Mouse (Mus musculus): Measurements from ENCODE around the gene Spata13. TPM values are rescaled to one million over a fixed set of nuclear protein-coding genes. Genes with fewer than 3 reads are reported as not detected.

The Spata13 gene
- polyA plus RNA-seq, 1 experiment from 2014 or later = 14.0 TPM

GRCm38 (mm10) chr14:60646373-60646772 lies 12.6 kb downstream of the Spata13 start:
- Histone ChIP-seq H3K27ac (no peak overlapping the region), H3K4me3 (no peak overlapping the region), H3K36me3 (no peaks in the 10 kb centered on the region), H3K9me3 (replicated peaks) (no peaks in the 10 kb centered on the region), H3K27me3 (ENCODE audit: low read depth, poor library complexity, severe bottlenecking) (no peaks in the 10 kb centered on the region), H3K4me1 (peaks cover 9% of the 10 kb centered on the region; the same call in 1 of the 2 replicates)
- DNase-seq (ENCODE audit: low spot score) = no peak
- WGBS = 78% methylated on average over 5 of the region's 5 CpGs

- Histone ChIP-seq H3K4me3 (no peak overlapping the region), H3K4me1 (peaks cover 9% of the 10 kb centered on the region; the same call in 1 of the 2 replicates), H3K36me3 (no peaks in the 10 kb centered on the region), H3K9me3 (replicated peaks) (no peaks in the 10 kb centered on the region), H3K27ac (no peak overlapping the region), H3K27me3 (ENCODE audit: low read depth, poor library complexity, severe bottlenecking) (no peaks in the 10 kb centered on the region)
- DNase-seq (ENCODE audit: low spot score) = no peak
- 94% methylated on average over 7 of the region's 7 CpGs for WGBS
These were observed 14.1 kb downstream of the Spata13 start for GRCm38 (mm10) chr14:60647885-60648284.

GRCm38 (mm10) chr14:60648956-60649355 lies 15.2 kb downstream of the Spata13 start:
- H3K27ac ChIP-seq = no peak overlapping the region
- H3K4me1 ChIP-seq = peaks cover 9% of the 10 kb centered on the region; the same call in 1 of the 2 replicates
- H3K9me3 ChIP-seq (replicated peaks) = no peaks in the 10 kb centered on the region
- no peaks in the 10 kb centered on the region for H3K36me3 ChIP-seq
- no peak overlapping the region for H3K4me3 ChIP-seq
- WGBS = 89% methylated on average over 1 of the region's 1 CpGs
- DNase-seq (ENCODE audit: low spot score) = no peak
- no peaks in the 10 kb centered on the region for H3K27me3 ChIP-seq (ENCODE audit: low read depth, poor library complexity, severe bottlenecking)

- Histone ChIP-seq H3K36me3 (no peaks in the 10 kb centered on the region), H3K27me3 (ENCODE audit: low read depth, poor library complexity, severe bottlenecking) (no peaks in the 10 kb centered on the region), H3K9me3 (replicated peaks) (no peaks in the 10 kb centered on the region), H3K27ac (no peak overlapping the region), H3K4me1 (peaks cover 10% of the 10 kb centered on the region; the same call in 1 of the 2 replicates), H3K4me3 (no peak overlapping the region)
- DNase-seq (ENCODE audit: low spot score) = no peak
- 84% methylated on average over 4 of the region's 4 CpGs for WGBS
These were observed 19.4 kb downstream of the Spata13 start for GRCm38 (mm10) chr14:60653184-60653583.

- Histone ChIP-seq H3K4me3 (no peak overlapping the region), H3K4me1 (peaks cover 10% of the 10 kb centered on the region; the same call in 1 of the 2 replicates), H3K36me3 (no peaks in the 10 kb centered on the region), H3K27ac (no peak overlapping the region), H3K27me3 (ENCODE audit: low read depth, poor library complexity, severe bottlenecking) (no peaks in the 10 kb centered on the region), H3K9me3 (replicated peaks) (no peaks in the 10 kb centered on the region)
- no peak for DNase-seq (ENCODE audit: low spot score)
- WGBS = 82% methylated on average over 5 of the region's 5 CpGs
These were observed 20.2 kb downstream of the Spata13 start for GRCm38 (mm10) chr14:60653977-60654376.

- H3K36me3 ChIP-seq = no peaks in the 10 kb centered on the region
- no peak overlapping the region for H3K4me3 ChIP-seq
- H3K27me3 ChIP-seq (ENCODE audit: low read depth, poor library complexity, severe bottlenecking) = no peaks in the 10 kb centered on the region
- H3K9me3 ChIP-seq (replicated peaks) = no peaks in the 10 kb centered on the region
- DNase-seq (ENCODE audit: low spot score) = no peak
- peaks cover 10% of the 10 kb centered on the region; the same call in 1 of the 2 replicates for H3K4me1 ChIP-seq
- 80% methylated on average over 11 of the region's 11 CpGs for WGBS
- H3K27ac ChIP-seq = no peak overlapping the region
These were observed 20.9 kb downstream of the Spata13 start for GRCm38 (mm10) chr14:60654708-60655107.

GRCm38 (mm10) chr14:60655941-60656700 lies 22.3 kb downstream of the Spata13 start:
- Histone ChIP-seq H3K36me3 (no peaks in the 10 kb centered on the region), H3K9me3 (replicated peaks) (no peaks in the 10 kb centered on the region), H3K27ac (no peak overlapping the region), H3K4me1 (peaks cover 10% of the 10 kb centered on the region; the same call in 1 of the 2 replicates), H3K4me3 (no peak overlapping the region), H3K27me3 (ENCODE audit: low read depth, poor library complexity, severe bottlenecking) (no peaks in the 10 kb centered on the region)
- WGBS = 90% methylated on average over 15 of the region's 15 CpGs
- DNase-seq (ENCODE audit: low spot score) = no peak

GRCm38 (mm10) chr14:60656701-60657085 lies 22.9 kb downstream of the Spata13 start:
- Histone ChIP-seq H3K9me3 (replicated peaks) (no peaks in the 10 kb centered on the region), H3K4me3 (no peak overlapping the region), H3K4me1 (peaks cover 10% of the 10 kb centered on the region; the same call in 1 of the 2 replicates), H3K27me3 (ENCODE audit: low read depth, poor library complexity, severe bottlenecking) (no peaks in the 10 kb centered on the region), H3K27ac (no peak overlapping the region), H3K36me3 (no peaks in the 10 kb centered on the region)
- DNase-seq (ENCODE audit: low spot score) = no peak
- 90% methylated on average over 11 of the region's 11 CpGs for WGBS

- no peak overlapping the region for H3K27ac ChIP-seq
- H3K27me3 ChIP-seq (ENCODE audit: low read depth, poor library complexity, severe bottlenecking) = no peaks in the 10 kb centered on the region
- 75% methylated on average over 2 of the region's 2 CpGs for WGBS
- DNase-seq (ENCODE audit: low spot score) = no peak
- H3K36me3 ChIP-seq = no peaks in the 10 kb centered on the region
- peaks cover 10% of the 10 kb centered on the region; the same call in 1 of the 2 replicates for H3K4me1 ChIP-seq
- no peak overlapping the region for H3K4me3 ChIP-seq
- no peaks in the 10 kb centered on the region for H3K9me3 ChIP-seq (replicated peaks)
These were observed 24.1 kb downstream of the Spata13 start for GRCm38 (mm10) chr14:60657891-60658290.

- no peaks in the 10 kb centered on the region for H3K36me3 ChIP-seq
- H3K4me3 ChIP-seq = no peak overlapping the region
- H3K27me3 ChIP-seq (ENCODE audit: low read depth, poor library complexity, severe bottlenecking) = no peaks in the 10 kb centered on the region
- WGBS = 93% methylated on average over 8 of the region's 8 CpGs
- no peaks in the 10 kb centered on the region for H3K9me3 ChIP-seq (replicated peaks)
- peaks cover 13% of the 10 kb centered on the region; the same call in 1 of the 2 replicates for H3K4me1 ChIP-seq
- no peak overlapping the region for H3K27ac ChIP-seq
- no peak for DNase-seq (ENCODE audit: low spot score)
These were observed 25.7 kb downstream of the Spata13 start for GRCm38 (mm10) chr14:60659498-60659897.

- 95% methylated on average over 8 of the region's 8 CpGs for WGBS
- no peaks in the 10 kb centered on the region for H3K9me3 ChIP-seq (replicated peaks)
- H3K4me3 ChIP-seq = no peak overlapping the region
- peaks cover 11% of the 10 kb centered on the region; the same call in 1 of the 2 replicates for H3K4me1 ChIP-seq
- H3K27me3 ChIP-seq (ENCODE audit: low read depth, poor library complexity, severe bottlenecking) = no peaks in the 10 kb centered on the region
- no peak for DNase-seq (ENCODE audit: low spot score)
- no peak overlapping the region for H3K27ac ChIP-seq
- H3K36me3 ChIP-seq = no peaks in the 10 kb centered on the region
These were observed 26.8 kb downstream of the Spata13 start for GRCm38 (mm10) chr14:60660591-60660990.

GRCm38 (mm10) chr14:60661281-60661680 lies 27.5 kb downstream of the Spata13 start:
- Histone ChIP-seq H3K27me3 (ENCODE audit: low read depth, poor library complexity, severe bottlenecking) (no peaks in the 10 kb centered on the region), H3K36me3 (no peaks in the 10 kb centered on the region), H3K27ac (no peak overlapping the region), H3K4me1 (peaks cover 10% of the 10 kb centered on the region), H3K4me3 (no peak overlapping the region), H3K9me3 (replicated peaks) (no peaks in the 10 kb centered on the region)
- WGBS = 89% methylated on average over 5 of the region's 5 CpGs
- no peak for DNase-seq (ENCODE audit: low spot score)

GRCm38 (mm10) chr14:60663309-60663940 lies 29.6 kb downstream of the Spata13 start:
- Histone ChIP-seq H3K36me3 (no peaks in the 10 kb centered on the region), H3K9me3 (replicated peaks) (no peaks in the 10 kb centered on the region), H3K4me3 (no peak overlapping the region), H3K27me3 (ENCODE audit: low read depth, poor library complexity, severe bottlenecking) (no peaks in the 10 kb centered on the region), H3K27ac (no peak overlapping the region), H3K4me1 (peaks cover 13% of the 10 kb centered on the region)
- no peak for DNase-seq (ENCODE audit: low spot score)
- WGBS = 95% methylated on average over 11 of the region's 11 CpGs
